In the genomic region with DNA sequence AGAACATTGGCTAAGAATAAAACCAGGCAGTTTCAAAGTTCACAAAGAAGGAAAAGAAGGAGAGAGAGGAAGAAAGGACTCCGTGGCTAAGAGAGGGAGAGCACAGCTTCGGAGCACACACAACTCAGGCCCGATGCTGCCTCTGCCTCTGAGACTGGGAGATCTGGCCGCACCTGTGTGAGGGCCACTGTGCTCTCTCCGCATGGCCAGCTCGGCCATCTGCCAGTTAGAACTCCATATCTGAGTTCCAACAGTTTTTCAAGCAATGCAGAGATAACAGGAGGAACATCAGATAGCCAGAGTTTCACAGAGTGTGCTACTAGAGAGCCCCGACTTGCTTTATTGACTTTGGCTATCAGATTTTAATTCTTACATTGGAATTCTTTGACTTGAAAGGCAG, we compare ENCODE assay signal across 22 mouse cellular contexts. TPM values are rescaled to one million over a fixed set of nuclear protein-coding genes. Genes with fewer than 3 reads are reported as not detected.
DNase-seq lines count a peak whose midpoint lies in the region; ATAC-seq lines count a peak whose summit lies in the region.
"Had no signal": no experiment of that assay in that cellular context is flagged by ENCODE, and none has a peak within 500 bp of the region (broad histone marks: within the 10 kb centered on the region; RNA-seq: fewer than 3 reads in every experiment).

No protein-coding gene starts in this region.

- no peaks in the 10 kb centered on the region for H3K27me3 ChIP-seq in midbrain, embryonic 15.5 days (replicated peaks)
- H3K27me3 ChIP-seq: embryonic facial prominence, embryonic 15.5 days; heart, embryonic 12.5 days; limb, embryonic 12.5 days; stomach, embryonic 15.5 days had no signal

- no peak overlapping the region for H3K4me3 ChIP-seq in midbrain, embryonic 15.5 days
- H3K4me3 ChIP-seq: embryonic facial prominence, embryonic 15.5 days; heart, embryonic 12.5 days; limb, embryonic 12.5 days; midbrain, embryonic 10.5 days; stomach, embryonic 15.5 days had no signal

- no peak overlapping the region for H3K9ac ChIP-seq in midbrain, embryonic 15.5 days
- H3K9ac ChIP-seq: embryonic facial prominence, embryonic 15.5 days; heart, embryonic 12.5 days; hindbrain, embryonic 14.5 days; limb, embryonic 12.5 days; liver, embryonic 14.5 days; stomach, embryonic 15.5 days had no signal

- no peaks in the 10 kb centered on the region for H3K9me3 ChIP-seq in midbrain, embryonic 15.5 days
- H3K9me3 ChIP-seq: embryonic facial prominence, embryonic 15.5 days; heart, embryonic 12.5 days; limb, embryonic 12.5 days; midbrain, embryonic 10.5 days; stomach, embryonic 15.5 days had no signal

- H3K27ac ChIP-seq in midbrain, embryonic 15.5 days = no peak overlapping the region
- H3K27ac ChIP-seq: embryonic facial prominence, embryonic 15.5 days; hindbrain, embryonic 14.5 days; limb, embryonic 12.5 days; liver, embryonic 14.5 days; macrophage; midbrain, embryonic 10.5 days; stomach, embryonic 15.5 days had no signal

- no peak overlapping the region for H3K4me2 ChIP-seq in midbrain, embryonic 15.5 days
- H3K4me2 ChIP-seq: embryonic facial prominence, embryonic 15.5 days; heart, embryonic 12.5 days; hindbrain, embryonic 14.5 days; limb, embryonic 12.5 days; stomach, embryonic 15.5 days had no signal

- peak; percentile 4 for DNase-seq in heart, adult 11 months
- no peak for DNase-seq in heart, adult 9 months (ENCODE audit: low spot score in 2 of 2)
- DNase-seq in left cerebral cortex, postnatal 4 days = peak; percentile 15
- DNase-seq in left cerebral cortex, adult 9 months (ENCODE audit: low spot score in 2 of 2) = no peak
- DNase-seq in urinary bladder, postnatal 14 days (ENCODE audit: low spot score) = peak; percentile 63
- no peak for DNase-seq in urinary bladder, adult 18-20 months (ENCODE audit: low spot score in 2 of 2)
- DNase-seq: B cell, adult 2 months; cerebellum, adult 9-10 months; embryo, embryonic 11 days; heart, postnatal 14 days; right cerebral cortex, postnatal 25 days; thymus, postnatal 36 days had no signal

- H3K4me1 ChIP-seq in midbrain, embryonic 15.5 days = peaks cover 7% of the 10 kb centered on the region

- intact Hi-C loops in left cerebral cortex, postnatal 4 days (cut with DNase I) = no loop called here

- 71% methylated on average over 7 of the region's 7 CpGs for WGBS in midbrain, embryonic 15.5 days

- no peak for ATAC-seq in midbrain, embryonic 15.5 days (replicated peaks)

- no peaks in the 10 kb centered on the region for H3K36me3 ChIP-seq in midbrain, embryonic 15.5 days (replicated peaks)
- H3K36me3 ChIP-seq: stomach, embryonic 15.5 days had no signal

RNA-seq across cellular contexts. Expression of a gene that starts 4.8 kb away (rescaled TPM):
- total RNA-seq in left cerebral cortex, postnatal 4 days (2021) = 10 to 100 TPM; 19.6 to 21.3 TPM
- polyA plus RNA-seq in midbrain, embryonic 15.5 days (2015; fragmentation: Nextera tagmentation; extraction: Ambion mirVana) = 18.2 and 22.1 TPM in 2 replicates

RNA-seq across cellular contexts. Expression of a gene that starts 5.1 kb away (rescaled TPM):
- 10 to 100 TPM; 18.8 to 24.2 TPM for total RNA-seq in left cerebral cortex, postnatal 4 days (2021)
- 17.6 and 17.8 TPM in 2 replicates for polyA plus RNA-seq in midbrain, embryonic 15.5 days (2015; fragmentation: Nextera tagmentation; extraction: Ambion mirVana)

RNA-seq across cellular contexts. Expression of a gene that starts 48.8 kb away (rescaled TPM):
- total RNA-seq in left cerebral cortex, postnatal 4 days (2021) = 1 to 10 TPM; 1.2 to 1.6 TPM
- polyA plus RNA-seq in midbrain, embryonic 15.5 days (2015; fragmentation: Nextera tagmentation; extraction: Ambion mirVana) = 0.46 and 0.50 TPM in 2 replicates
- polyA plus RNA-seq: macrophage; spleen, adult 2 months had no signal

Comparison
In these comparisons a context has a peak if more than half of its experiments do, and no peak if none do; other contexts are left out.
1. DNase-seq: peak in heart, adult 11 months (single experiment), left cerebral cortex, postnatal 4 days (single experiment) and urinary bladder, postnatal 14 days (single experiment); none in heart, adult 9 months (0 of 2), left cerebral cortex, adult 9 months (0 of 2) and urinary bladder, adult 18-20 months (0 of 2).